Mouse (Mus musculus) midbrain, embryonic 13.5 days (tissue): ENCODE results near the gene Syt13. TPM values are rescaled to one million over a fixed set of nuclear protein-coding genes. Genes with fewer than 3 reads are reported as not detected.

Experiments used
- ATAC-seq: fragments of 200-750 bp; cut with Nextera tagmentation; 2 replicates; pipeline ENCODE4 v1.8.0; 2017; ENCODE audit warnings: mild to moderate bottlenecking, moderate TSS enrichment, moderate library complexity
- H3K27ac ChIP-seq: fragments of 300-500 bp; sonication (generic); 2 replicates; pipeline ENCODE4 v1.5.1; 2015; ENCODE audit warnings: inconsistent platforms, mild to moderate bottlenecking, moderate library complexity
- H3K27me3 ChIP-seq: fragments of 300-500 bp; sonication (generic); 2 replicates; pipeline ENCODE4 v1.6.1; 2015; ENCODE audit warnings: mild to moderate bottlenecking, inconsistent platforms
- H3K36me3 ChIP-seq: fragments of 300-500 bp; sonication (generic); 2 replicates; pipeline ENCODE4 v1.6.1; 2015; ENCODE audit warnings: mild to moderate bottlenecking, inconsistent platforms
- H3K4me1 ChIP-seq: fragments of 300-500 bp; sonication (generic); replicated peaks from 2 replicates; pipeline ENCODE4 v1.6.1; 2015; ENCODE audit warnings: inconsistent platforms
- H3K4me2 ChIP-seq: fragments of 300-500 bp; sonication (generic); replicated peaks from 2 replicates; pipeline ENCODE4 v1.6.1; 2015; ENCODE audit warnings: moderate library complexity, mild to moderate bottlenecking, inconsistent platforms
- H3K4me3 ChIP-seq: fragments of 300-500 bp; sonication (generic); replicated peaks from 2 replicates; pipeline ENCODE4 v1.5.1; 2015; ENCODE audit warnings: mild to moderate bottlenecking, inconsistent platforms
- H3K9ac ChIP-seq: fragments of 300-500 bp; sonication (generic); replicated peaks from 2 replicates; pipeline ENCODE4 v1.6.1; 2015; ENCODE audit warnings: mild to moderate bottlenecking, inconsistent platforms
- H3K9me3 ChIP-seq: fragments of 300-500 bp; sonication (generic); 2 replicates; pipeline ENCODE4 v1.6.1; 2016; ENCODE audit warnings: mild to moderate bottlenecking, inconsistent platforms
- WGBS: fragments of 180-500 bp; shearing (Covaris S2); methylation state at CpG from one replicate; pipeline ENCODE4 v1.1.7; 2015; 5-methylcytosine and 5-hydroxymethylcytosine counted together
- polyA plus RNA-seq: library from polyadenylated mRNA; unstranded; fragments of >200 nt; fragmentation: Nextera tagmentation; extraction: Ambion mirVana; gene quantifications from 2 replicates; pipeline ENCODE4 v1.2.1, GENCODE M21; 2015

Syt13 gene
- polyA plus RNA-seq, 1 experiment from 2014 or later = 62.3 TPM

GRCm38 (mm10) chr2:92971069-92971468 lies 56.2 kb downstream of the Syt13 start:
- 81% methylated on average over 9 of the region's 9 CpGs for WGBS
- peaks cover 43% of the 10 kb centered on the region for H3K36me3 ChIP-seq
- no peaks in the 10 kb centered on the region for H3K27me3 ChIP-seq
- H3K4me1 ChIP-seq = peaks cover 21% of the 10 kb centered on the region
- no peak overlapping the region for H3K4me3 ChIP-seq
- no peaks in the 10 kb centered on the region for H3K9me3 ChIP-seq
- H3K4me2 ChIP-seq = no peak overlapping the region
- no peak overlapping the region for H3K9ac ChIP-seq
- no peak overlapping the region for H3K27ac ChIP-seq
- ATAC-seq = no peak

- no peak overlapping the region for H3K4me2 ChIP-seq
- no peak for ATAC-seq
- no peak overlapping the region for H3K4me3 ChIP-seq
- WGBS = 96% methylated on average over 8 of the region's 8 CpGs
- H3K9ac ChIP-seq = no peak overlapping the region
- no peaks in the 10 kb centered on the region for H3K9me3 ChIP-seq
- H3K4me1 ChIP-seq = peaks cover 16% of the 10 kb centered on the region
- peaks cover 44% of the 10 kb centered on the region for H3K36me3 ChIP-seq
- no peak overlapping the region for H3K27ac ChIP-seq
- no peaks in the 10 kb centered on the region for H3K27me3 ChIP-seq
Measured at GRCm38 (mm10) chr2:92971536-92971935, 56.6 kb downstream of the Syt13 start.

GRCm38 (mm10) chr2:92972071-92972470 lies 57.2 kb downstream of the Syt13 start:
- peaks cover 11% of the 10 kb centered on the region for H3K4me1 ChIP-seq
- peaks cover 47% of the 10 kb centered on the region for H3K36me3 ChIP-seq
- WGBS = 94% methylated on average over 17 of the region's 17 CpGs
- H3K4me2 ChIP-seq = no peak overlapping the region
- no peak overlapping the region for H3K9ac ChIP-seq
- no peaks in the 10 kb centered on the region for H3K9me3 ChIP-seq
- no peak for ATAC-seq
- no peak overlapping the region for H3K27ac ChIP-seq
- no peaks in the 10 kb centered on the region for H3K27me3 ChIP-seq
- H3K4me3 ChIP-seq = no peak overlapping the region

GRCm38 (mm10) chr2:92973646-92974045 lies 58.7 kb downstream of the Syt13 start:
- H3K36me3 ChIP-seq = peaks cover 52% of the 10 kb centered on the region
- ATAC-seq = no peak
- H3K27ac ChIP-seq = no peak overlapping the region
- H3K27me3 ChIP-seq = no peaks in the 10 kb centered on the region
- no peak overlapping the region for H3K4me3 ChIP-seq
- no peaks in the 10 kb centered on the region for H3K4me1 ChIP-seq
- 96% methylated on average over 20 of the region's 20 CpGs for WGBS
- H3K9ac ChIP-seq = no peak overlapping the region
- H3K9me3 ChIP-seq = no peaks in the 10 kb centered on the region
- H3K4me2 ChIP-seq = no peak overlapping the region

- H3K4me2 ChIP-seq = no peak overlapping the region
Measured at GRCm38 (mm10) chr2:92975031-92975790, 60.3 kb downstream of the Syt13 start.

GRCm38 (mm10) chr2:92980165-92980564 lies 65.3 kb downstream of the Syt13 start:
- ATAC-seq = no peak
- no peaks in the 10 kb centered on the region for H3K27me3 ChIP-seq
- no peaks in the 10 kb centered on the region for H3K9me3 ChIP-seq

More at GRCm38 (mm10) chr2:92975031-92975790, 60.3 kb downstream of the Syt13 start:
- Histone ChIP-seq H3K4me1 (no peaks in the 10 kb centered on the region), H3K4me3 (no peak overlapping the region), H3K36me3 (peaks cover 67% of the 10 kb centered on the region), H3K27ac (no peak overlapping the region), H3K27me3 (no peaks in the 10 kb centered on the region), H3K9ac (no peak overlapping the region), H3K9me3 (no peaks in the 10 kb centered on the region)
- ATAC-seq = no peak
- 71% methylated on average over 14 of the region's 14 CpGs for WGBS

GRCm38 (mm10) chr2:92982591-92983272 lies 67.8 kb downstream of the Syt13 start:
- Histone ChIP-seq H3K4me2 (no peak overlapping the region), H3K27ac (no peak overlapping the region), H3K4me3 (no peak overlapping the region), H3K9me3 (no peaks in the 10 kb centered on the region), H3K36me3 (peaks cover 31% of the 10 kb centered on the region), H3K27me3 (no peaks in the 10 kb centered on the region), H3K4me1 (peaks cover 3% of the 10 kb centered on the region), H3K9ac (no peak overlapping the region)
- no peak for ATAC-seq
- 85% methylated on average over 8 of the region's 8 CpGs for WGBS

More at GRCm38 (mm10) chr2:92980165-92980564, 65.3 kb downstream of the Syt13 start:
- no peak overlapping the region for H3K9ac ChIP-seq
- H3K36me3 ChIP-seq = peaks cover 37% of the 10 kb centered on the region
- no peak overlapping the region for H3K4me2 ChIP-seq
- H3K4me1 ChIP-seq = no peaks in the 10 kb centered on the region
- no peak overlapping the region for H3K4me3 ChIP-seq
- no peak overlapping the region for H3K27ac ChIP-seq
- 95% methylated on average over 10 of the region's 10 CpGs for WGBS

GRCm38 (mm10) chr2:92983273-92983620 lies 68.3 kb downstream of the Syt13 start:
- Histone ChIP-seq H3K4me3 (no peak overlapping the region), H3K4me1 (peaks cover 8% of the 10 kb centered on the region), H3K9ac (no peak overlapping the region), H3K27me3 (no peaks in the 10 kb centered on the region), H3K27ac (no peak overlapping the region), H3K4me2 (no peak overlapping the region), H3K9me3 (no peaks in the 10 kb centered on the region), H3K36me3 (peaks cover 31% of the 10 kb centered on the region)
- ATAC-seq = no peak
- 89% methylated on average over 4 of the region's 4 CpGs for WGBS

GRCm38 (mm10) chr2:92984321-92985108 lies 69.6 kb downstream of the Syt13 start:
- H3K9me3 ChIP-seq = no peaks in the 10 kb centered on the region
- no peak overlapping the region for H3K4me3 ChIP-seq
- H3K4me1 ChIP-seq = peaks cover 15% of the 10 kb centered on the region
- no peak overlapping the region for H3K27ac ChIP-seq
- 92% methylated on average over 7 of the region's 7 CpGs for WGBS
- no peaks in the 10 kb centered on the region for H3K27me3 ChIP-seq
- H3K36me3 ChIP-seq = peaks cover 19% of the 10 kb centered on the region
- no peak overlapping the region for H3K4me2 ChIP-seq
- H3K9ac ChIP-seq = no peak overlapping the region
- ATAC-seq = no peak

GRCm38 (mm10) chr2:92985171-92985570 lies 70.3 kb downstream of the Syt13 start:
- Histone ChIP-seq H3K27ac (no peak overlapping the region), H3K4me3 (no peak overlapping the region), H3K9me3 (no peaks in the 10 kb centered on the region), H3K4me2 (no peak overlapping the region), H3K9ac (no peak overlapping the region), H3K4me1 (peaks cover 15% of the 10 kb centered on the region), H3K27me3 (no peaks in the 10 kb centered on the region), H3K36me3 (peaks cover 12% of the 10 kb centered on the region)
- ATAC-seq = no peak
- 92% methylated on average over 2 of the region's 2 CpGs for WGBS

GRCm38 (mm10) chr2:92985600-92985999 lies 70.7 kb downstream of the Syt13 start:
- Histone ChIP-seq H3K36me3 (peaks cover 9% of the 10 kb centered on the region; the same call in 1 of the 2 replicates), H3K9me3 (no peaks in the 10 kb centered on the region), H3K27me3 (no peaks in the 10 kb centered on the region), H3K4me3 (no peak overlapping the region), H3K9ac (no peak overlapping the region), H3K27ac (no peak overlapping the region), H3K4me2 (no peak overlapping the region), H3K4me1 (peaks cover 15% of the 10 kb centered on the region)
- WGBS = 62% methylated on average over 7 of the region's 7 CpGs
- ATAC-seq = no peak

GRCm38 (mm10) chr2:92987108-92987618 lies 72.3 kb downstream of the Syt13 start:
- ATAC-seq = no peak

More at GRCm38 (mm10) chr2:92987108-92987618, 72.3 kb downstream of the Syt13 start:
- Histone ChIP-seq H3K27ac (peak overlapping the region; percentile 25; the same call in 1 of the 2 replicates), H3K4me2 (no peak overlapping the region), H3K4me1 (peaks cover 19% of the 10 kb centered on the region), H3K9me3 (no peaks in the 10 kb centered on the region), H3K36me3 (peaks cover 14% of the 10 kb centered on the region), H3K9ac (no peak overlapping the region), H3K4me3 (no peak overlapping the region), H3K27me3 (no peaks in the 10 kb centered on the region)
- 81% methylated on average over 7 of the region's 7 CpGs for WGBS
